Mouse (Mus musculus): ENCODE measurements around the gene Mcur1.

GRCm38 (mm10) chr13:43516119-43516518 lies 43.9 kb downstream of the Mcur1 start:
- TF ChIP-seq POLR2A (IDR thresholded peaks at IDR 0.05; ENCODE audit: borderline replicate concordance, extremely low read depth, insufficient read depth, insufficient read length, poor library complexity, severe bottlenecking): no peak
- TF ChIP-seq CTCF (IDR thresholded peaks at IDR 0.05; ENCODE audit: borderline replicate concordance, extremely low read depth, insufficient read depth, insufficient read length): no peak
